In genomic region chr6:117900126-117901080, GRCm38 (mm10) we compare ENCODE assay signal across 8 mouse cellular contexts. TPM values are rescaled to one million over a fixed set of nuclear protein-coding genes. Genes with fewer than 3 reads are reported as not detected.
DNase-seq lines count a peak whose midpoint lies in the region; ATAC-seq and TF ChIP-seq lines count a peak whose summit lies in the region.

Gene Hnrnpf, plus strand, starts transcription at chr6:117900324.

- H3K4me3 ChIP-seq in kidney, embryonic 15.5 days (replicated peaks), result no peak within 1 kb of the TSS
- H3K4me3 ChIP-seq in gastrocnemius, adult 2 months, result no peak within 1 kb of the TSS; the same call in 1 of the 2 replicates
- H3K4me3 ChIP-seq in hindbrain, embryonic 16.5 days (ENCODE audit: low read length), result no peak within 1 kb of the TSS
- H3K4me3 ChIP-seq in liver, embryonic 11.5 days (ENCODE audit: low read depth, low read length), result peak within 1 kb of the TSS; percentile 22
- H3K4me3 ChIP-seq in olfactory bulb, adult 2 months (ENCODE audit: insufficient read depth, low read depth, low read length), result no peak within 1 kb of the TSS

- WGBS in kidney, embryonic 15.5 days, result 65% methylated on average over 17 of the region's 17 CpGs
- 87% methylated on average over 17 of the region's 17 CpGs for WGBS in hindbrain, embryonic 16.5 days
- WGBS in liver, embryonic 11.5 days, result 48% methylated on average over 17 of the region's 17 CpGs
- WGBS in olfactory bulb, adult 2 months, result 65% methylated on average over 17 of the region's 17 CpGs

- no peaks in the 10 kb centered on the region for H3K27me3 ChIP-seq in kidney, embryonic 15.5 days
- no peaks in the 10 kb centered on the region for H3K27me3 ChIP-seq in hindbrain, embryonic 16.5 days (replicated peaks; ENCODE audit: control insufficient read depth, insufficient read depth, low read length)
- no peaks in the 10 kb centered on the region for H3K27me3 ChIP-seq in liver, embryonic 11.5 days (replicated peaks; ENCODE audit: control insufficient read depth, insufficient read depth, low read length)

- TF ChIP-seq POLR2A in olfactory bulb, adult 2 months (IDR thresholded peaks at IDR 0.05; ENCODE audit: insufficient read depth, low read depth, low read length), result no peak

- H3K4me2 ChIP-seq in kidney, embryonic 15.5 days, result no peak within 1 kb of the TSS
- H3K4me2 ChIP-seq in hindbrain, embryonic 16.5 days (ENCODE audit: low read length), result no peak within 1 kb of the TSS
- H3K4me2 ChIP-seq in liver, embryonic 11.5 days, result peak within 1 kb of the TSS; percentile 56

- H3K4me1 ChIP-seq in kidney, embryonic 15.5 days, result peaks cover 10% of the 10 kb centered on the region
- H3K4me1 ChIP-seq in hindbrain, embryonic 16.5 days (ENCODE audit: control insufficient read depth, insufficient read depth, low read depth, low read length), result peaks cover 2% of the 10 kb centered on the region
- H3K4me1 ChIP-seq in liver, embryonic 11.5 days (replicated peaks; ENCODE audit: control insufficient read depth, insufficient read depth, low read length), result peaks cover 14% of the 10 kb centered on the region
- H3K4me1 ChIP-seq in olfactory bulb, adult 2 months (ENCODE audit: control insufficient read depth, insufficient read depth, low read length), result peaks cover 9% of the 10 kb centered on the region

- no peak for ATAC-seq in kidney, embryonic 15.5 days (replicated peaks; ENCODE audit: low FRiP score)
- ATAC-seq in hindbrain, embryonic 16.5 days, result no peak
- peak; percentile 78 for ATAC-seq in liver, embryonic 11.5 days (replicated peaks; ENCODE audit: low FRiP score)

- H3K9me3 ChIP-seq in kidney, embryonic 15.5 days (replicated peaks), result no peaks in the 10 kb centered on the region
- H3K9me3 ChIP-seq in hindbrain, embryonic 16.5 days (ENCODE audit: control insufficient read depth, low read length), result no peaks in the 10 kb centered on the region
- no peaks in the 10 kb centered on the region for H3K9me3 ChIP-seq in liver, embryonic 11.5 days (ENCODE audit: control insufficient read depth, low read length)

- no peak for DNase-seq in kidney, adult 8-10 months
- no peak for DNase-seq in adrenal gland, adult 8-10 months
- DNase-seq in gastrocnemius, adult 2 months, result no peak
- DNase-seq in liver, embryonic 11.5 days (ENCODE audit: low spot score), result no peak
- no peak for DNase-seq in urinary bladder, postnatal 14 days (ENCODE audit: low spot score)

- intact Hi-C loops in gastrocnemius, adult 2 months (cut with DNase I), result no loop called here

- H3K9ac ChIP-seq in kidney, embryonic 15.5 days, result no peak within 1 kb of the TSS
- no peak within 1 kb of the TSS for H3K9ac ChIP-seq in hindbrain, embryonic 16.5 days (ENCODE audit: low read depth, low read length)
- H3K9ac ChIP-seq in liver, embryonic 11.5 days (ENCODE audit: low read depth, low read length), result peak within 1 kb of the TSS; percentile 54; the same call in 1 of the 2 replicates

- TF ChIP-seq CTCF in gastrocnemius, adult 2 months (IDR thresholded peaks at IDR 0.05), result no peak
- no peak for TF ChIP-seq CTCF in olfactory bulb, adult 2 months (IDR thresholded peaks at IDR 0.05; ENCODE audit: insufficient read depth, low read depth, low read length)

- H3K36me3 ChIP-seq in kidney, embryonic 15.5 days, result no peaks in the 10 kb centered on the region
- no peaks in the 10 kb centered on the region for H3K36me3 ChIP-seq in hindbrain, embryonic 16.5 days (ENCODE audit: control insufficient read depth, insufficient read depth, low read length)
- H3K36me3 ChIP-seq in liver, embryonic 11.5 days (ENCODE audit: control insufficient read depth, insufficient read depth, low read length), result no peaks in the 10 kb centered on the region

- H3K27ac ChIP-seq in kidney, embryonic 15.5 days, result peak within 1 kb of the TSS; percentile 27; the same call in 1 of the 2 replicates
- no peak within 1 kb of the TSS for H3K27ac ChIP-seq in gastrocnemius, adult 2 months
- no peak within 1 kb of the TSS for H3K27ac ChIP-seq in hindbrain, embryonic 16.5 days (ENCODE audit: low read depth, low read length)
- peak within 1 kb of the TSS; percentile 61 for H3K27ac ChIP-seq in liver, embryonic 11.5 days (ENCODE audit: low read depth, low read length)
- H3K27ac ChIP-seq in olfactory bulb, adult 2 months (ENCODE audit: insufficient read depth, low read depth, low read length), result peak within 1 kb of the TSS; percentile 87

RNA-seq across cellular contexts. Expression of gene Hnrnpf, which starts in this region (rescaled TPM):
- 748 and 781 TPM in 2 replicates for polyA plus RNA-seq in kidney, embryonic 15.5 days (2015; fragmentation: Nextera tagmentation; extraction: Ambion mirVana)
- total RNA-seq in adrenal gland, adult 8-10 months (2022), result 100 to 1,000 TPM; 293 to 348 (median 309) TPM
- 100 to 1,000 TPM; 104 to 108 TPM for total RNA-seq in gastrocnemius, adult 2 months (2021)
- polyA plus RNA-seq in hindbrain, embryonic 16.5 days (2015; fragmentation: Nextera tagmentation; extraction: Ambion mirVana), result 250 and 271 TPM in 2 replicates
- polyA plus RNA-seq in liver, embryonic 11.5 days (2014; fragmentation: Nextera tagmentation; extraction: Ambion mirVana), result 960 and 1,037 TPM in 2 replicates
- polyA plus RNA-seq in olfactory bulb, adult 2 months (2012; ENCODE audit: insufficient read depth, insufficient read length, low replicate concordance, missing spikeins), result 271 and 502 TPM in 2 replicates

Comparison
In these comparisons a context has a peak if more than half of its experiments do, and no peak if none do; other contexts are left out.
1. H3K27ac ChIP-seq: peak in kidney, embryonic 15.5 days (single experiment), liver, embryonic 11.5 days (single experiment) and olfactory bulb, adult 2 months (single experiment); none in gastrocnemius, adult 2 months (single experiment) and hindbrain, embryonic 16.5 days (single experiment).